Mouse (Mus musculus) megakaryocyte, embryonic 14.5 days (primary cell): ENCODE measurements around the gene Tfeb.

ENCODE experiments used
- FLI1 ChIP-seq: IDR thresholded peaks from 2 replicates; pipeline ENCODE4 v1.6.1; 2012; ENCODE audit warnings: low read length, inconsistent platforms, mixed read lengths
- GATA1 ChIP-seq: IDR thresholded peaks from 3 replicates; pipeline ENCODE4 v1.6.1; 2012; ENCODE audit warnings: mixed read lengths, low read length, inconsistent platforms, borderline replicate concordance

- no peak for TF ChIP-seq GATA1
- no peak for TF ChIP-seq FLI1
These were observed 5.9 kb upstream of the Tfeb start for GRCm38 (mm10) chr17:47730633-47731575.
